Mouse (Mus musculus) G1E (cell line): Measurements from ENCODE around the gene Polr1e.

Source experiments
- CTCF ChIP-seq: IDR thresholded peaks from 2 replicates; pipeline ENCODE4 v1.5.1; 2012; ENCODE audit warnings: low read depth, low read length, inconsistent platforms, mixed read lengths
- GATA1 ChIP-seq: IDR thresholded peaks from 2 replicates; pipeline ENCODE4 v1.6.1; 2012; ENCODE audit warnings: borderline replicate concordance, low read length, inconsistent platforms, mixed read lengths
- POLR2AphosphoS5 ChIP-seq: IDR thresholded peaks from 2 replicates; pipeline ENCODE4 v1.6.1; 2012; ENCODE audit warnings: low read depth, low read length, inconsistent platforms; ENCODE audit not compliant: insufficient replicate concordance
- TAL1 ChIP-seq: conservative IDR thresholded peaks from 2 replicates; pipeline ENCODE4 v1.6.1; 2012; ENCODE audit warnings: low read depth, low read length, inconsistent platforms, mixed read lengths

GRCm38 (mm10) chr4:45064577-45064976 lies 46.2 kb downstream of the Polr1e start:
- no peak for TF ChIP-seq GATA1
- no peak for TF ChIP-seq CTCF
- TF ChIP-seq TAL1: no peak
- no peak for TF ChIP-seq POLR2AphosphoS5
